Comparison of ENCODE assay signal across 8 mouse cellular contexts in genomic region chr5:74433580-74434147, GRCm38 (mm10).
A peak's percentile ranks its signal among the peaks of the same experiment; 100 is the strongest.
DNase-seq lines count a peak whose midpoint lies in the region; ATAC-seq and TF ChIP-seq lines count a peak whose summit lies in the region.

No protein-coding gene starts in this region.

- no peak overlapping the region for H3K4me3 ChIP-seq in kidney, embryonic 14.5 days (ENCODE audit: low read length)
- peak overlapping the region; percentile 4 for H3K4me3 ChIP-seq in limb, embryonic 13.5 days
- H3K4me3 ChIP-seq in neural tube, embryonic 13.5 days = no peak overlapping the region
- H3K4me3 ChIP-seq in testis, adult 2 months (ENCODE audit: control insufficient read depth, low read depth, low read length) = no peak overlapping the region

- TF ChIP-seq CTCF in testis, adult 2 months (IDR thresholded peaks at IDR 0.05; ENCODE audit: control insufficient read depth, insufficient read depth, insufficient replicate concordance, low read depth, low read length) = 0 out of 2 replicates have a peak, but pooled peaks have one; percentile 17

- WGBS in kidney, embryonic 14.5 days = 20% methylated on average over 9 of the region's 9 CpGs
- WGBS in limb, embryonic 13.5 days = 8% methylated on average over 9 of the region's 9 CpGs
- WGBS in neural tube, embryonic 13.5 days = 4% methylated on average over 9 of the region's 9 CpGs

- peak; percentile 90 for DNase-seq in 3T3-L1 (ENCODE audit: low read depth, low spot score)
- peak; percentile 65 for DNase-seq in ZHBTc4 (ENCODE audit: low read depth, low spot score)
- peak; percentile 89 for DNase-seq in embryo, embryonic 10 days (ENCODE audit: low spot score)
- peak; percentile 12 to 61 for DNase-seq in heart, adult 9 months (ENCODE audit: low spot score in 2 of 2)

- no peaks in the 10 kb centered on the region for H3K36me3 ChIP-seq in kidney, embryonic 14.5 days (ENCODE audit: control insufficient read depth, insufficient read depth, low read length)
- no peaks in the 10 kb centered on the region for H3K36me3 ChIP-seq in limb, embryonic 13.5 days
- H3K36me3 ChIP-seq in neural tube, embryonic 13.5 days = no peaks in the 10 kb centered on the region
- H3K36me3 ChIP-seq in testis, adult 2 months (ENCODE audit: control insufficient read depth, insufficient read depth, low read length) = no peaks in the 10 kb centered on the region

- H3K27me3 ChIP-seq in kidney, embryonic 14.5 days (ENCODE audit: control insufficient read depth, insufficient read depth, low read length) = no peaks in the 10 kb centered on the region
- no peaks in the 10 kb centered on the region for H3K27me3 ChIP-seq in limb, embryonic 13.5 days
- H3K27me3 ChIP-seq in neural tube, embryonic 13.5 days = peaks cover 41% of the 10 kb centered on the region
- no peaks in the 10 kb centered on the region for H3K27me3 ChIP-seq in testis, adult 2 months (ENCODE audit: control insufficient read depth, insufficient read depth, low read length)

- H3K4me1 ChIP-seq in kidney, embryonic 14.5 days (ENCODE audit: control insufficient read depth, insufficient read depth, low read length) = no peaks in the 10 kb centered on the region
- H3K4me1 ChIP-seq in limb, embryonic 13.5 days = peaks cover 21% of the 10 kb centered on the region
- peaks cover 17% of the 10 kb centered on the region; the same call in 1 of the 2 replicates for H3K4me1 ChIP-seq in neural tube, embryonic 13.5 days (replicated peaks)
- H3K4me1 ChIP-seq in testis, adult 2 months (ENCODE audit: control insufficient read depth, insufficient read depth, low read length) = no peaks in the 10 kb centered on the region

- no peaks in the 10 kb centered on the region for H3K9me3 ChIP-seq in kidney, embryonic 14.5 days (ENCODE audit: control insufficient read depth, low read length)
- no peaks in the 10 kb centered on the region for H3K9me3 ChIP-seq in limb, embryonic 13.5 days
- H3K9me3 ChIP-seq in neural tube, embryonic 13.5 days = 0 out of 2 replicates have a peak, but pooled peaks cover 3% of the 10 kb centered on the region

- TF ChIP-seq POLR2A in testis, adult 2 months (IDR thresholded peaks at IDR 0.05; ENCODE audit: control insufficient read depth, low read depth, low read length) = no peak

- no peak for ATAC-seq in kidney, embryonic 14.5 days (ENCODE audit: low FRiP score, low TSS enrichment)
- peak; percentile 15; the same call in 1 of the 2 replicates for ATAC-seq in limb, embryonic 13.5 days (ENCODE audit: low FRiP score, low read depth)
- no peak for ATAC-seq in neural tube, embryonic 13.5 days (ENCODE audit: low read depth)

- peak overlapping the region; percentile 8; the same call in 1 of the 2 replicates for H3K4me2 ChIP-seq in kidney, embryonic 14.5 days (replicated peaks; ENCODE audit: low read depth, low read length)
- H3K4me2 ChIP-seq in limb, embryonic 13.5 days (replicated peaks) = peak overlapping the region; percentile 58
- peak overlapping the region; percentile 41 for H3K4me2 ChIP-seq in neural tube, embryonic 13.5 days

- no peak overlapping the region for H3K9ac ChIP-seq in kidney, embryonic 14.5 days (ENCODE audit: low read depth, low read length)
- no peak overlapping the region for H3K9ac ChIP-seq in limb, embryonic 13.5 days
- no peak overlapping the region for H3K9ac ChIP-seq in neural tube, embryonic 13.5 days

- H3K27ac ChIP-seq in kidney, embryonic 14.5 days (ENCODE audit: low read depth, low read length) = peak overlapping the region; percentile 68; the same call in 1 of the 2 replicates
- H3K27ac ChIP-seq in limb, embryonic 13.5 days = peak overlapping the region; percentile 85
- no peak overlapping the region for H3K27ac ChIP-seq in neural tube, embryonic 13.5 days (replicated peaks)
- H3K27ac ChIP-seq in testis, adult 2 months (ENCODE audit: control insufficient read depth, insufficient read depth, low read depth, low read length) = no peak overlapping the region

Comparison
In these comparisons a context has a peak if more than half of its experiments do, and no peak if none do; other contexts are left out.
1. DNase-seq: peak in every context shown above with its lines; median percentile 90 in 3T3-L1; 89 in embryo, embryonic 10 days; 65 in ZHBTc4; 36 in heart, adult 9 months.
2. H3K27ac ChIP-seq: peak in kidney, embryonic 14.5 days (single experiment) and limb, embryonic 13.5 days (single experiment); none in neural tube, embryonic 13.5 days (single experiment) and testis, adult 2 months (single experiment).
3. H3K4me2 ChIP-seq: peak in every context shown above with its lines; median percentile 58 in limb, embryonic 13.5 days; 41 in neural tube, embryonic 13.5 days; 8 in kidney, embryonic 14.5 days.